Mouse (Mus musculus) liver, embryonic 14.5 days (tissue): ENCODE data around the gene Tinf2.

ENCODE experiments used
- CTCF ChIP-seq: IDR thresholded peaks from 2 replicates; pipeline ENCODE4 v1.5.1; 2016; ENCODE audit warnings: antibody characterized with exemption, low read depth, control low read depth
- EP300 ChIP-seq: IDR thresholded peaks from 2 replicates; pipeline ENCODE4 v1.6.1; 2016; ENCODE audit warnings: antibody characterized with exemption, low read depth

DNA sequence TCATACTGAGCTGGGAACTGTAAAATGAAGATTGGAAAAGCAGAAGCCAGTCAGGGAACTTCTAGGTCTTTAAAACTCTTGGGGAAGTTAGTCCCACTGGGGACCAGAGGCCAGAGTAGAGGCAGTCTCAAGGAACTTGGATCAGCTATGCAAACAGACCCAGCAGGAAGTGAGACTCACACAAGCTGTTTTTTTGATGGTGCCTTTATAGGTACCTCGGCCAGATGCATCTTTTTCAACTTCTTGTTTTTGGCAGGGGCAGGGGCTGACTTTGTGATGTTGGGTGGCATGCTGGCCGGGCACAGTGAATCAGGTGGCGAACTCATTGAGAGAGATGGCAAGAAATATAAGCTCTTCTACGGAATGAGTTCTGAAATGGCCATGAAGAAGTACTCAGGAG is 4.0 kb downstream of the Tinf2 start:
- TF ChIP-seq EP300 (no peak), CTCF (no peak)
